Mouse (Mus musculus): Measurements from ENCODE around the gene Cd7. TPM values are rescaled to one million over a fixed set of nuclear protein-coding genes. Genes with fewer than 3 reads are reported as not detected.

The Cd7 gene
- polyA plus RNA-seq, 1 experiment from 2014 or later: 0.50 TPM

DNA sequence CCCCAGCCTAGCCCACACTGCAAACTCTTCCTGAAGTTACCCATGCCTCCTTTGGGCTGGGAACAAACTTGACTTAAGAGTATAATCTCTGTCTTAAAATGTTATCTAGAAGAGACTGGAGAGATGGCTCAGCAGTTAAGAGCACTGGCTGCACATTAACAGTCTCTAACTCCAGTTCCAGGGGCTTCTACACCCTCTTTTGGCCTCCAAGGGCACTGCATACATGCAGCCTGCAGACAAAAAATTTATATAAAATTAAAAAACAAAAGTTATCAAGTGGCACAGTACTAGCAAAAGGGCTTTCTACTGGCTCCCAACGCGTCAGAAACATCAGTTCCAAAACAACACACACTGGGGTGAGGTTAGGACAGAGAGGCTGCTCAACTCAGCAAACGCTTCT lies 51.6 kb downstream of the Cd7 start:
- ATAC-seq: no peak
- H3K27ac ChIP-seq: no peak overlapping the region
- peaks cover 30% of the 10 kb centered on the region for H3K36me3 ChIP-seq
- WGBS: 88% methylated on average over 3 of the region's 3 CpGs
- no peaks in the 10 kb centered on the region for H3K27me3 ChIP-seq
- H3K4me3 ChIP-seq (replicated peaks): no peak overlapping the region
- H3K4me1 ChIP-seq (replicated peaks): peaks cover 53% of the 10 kb centered on the region
- H3K4me2 ChIP-seq (replicated peaks): peak overlapping the region; percentile 80
- H3K9me3 ChIP-seq: no peaks in the 10 kb centered on the region
- no peak overlapping the region for H3K9ac ChIP-seq (replicated peaks)

Other genes with a start within 250 kb of the Cd7 start
- gene Dus1l, start 243.0 kb downstream of the Cd7 start, polyA plus RNA-seq (2015; fragmentation: Nextera tagmentation; extraction: Ambion mirVana): 51.4 and 55.7 TPM in 2 replicates
- gene Fasn, start 214.9 kb downstream of the Cd7 start, polyA plus RNA-seq (2015; fragmentation: Nextera tagmentation; extraction: Ambion mirVana): 83.6 and 89.2 TPM in 2 replicates
- 5.2 and 6.1 TPM in 2 replicates for gene Ccdc57, start 106.5 kb downstream of the Cd7 start, polyA plus RNA-seq (2015; fragmentation: Nextera tagmentation; extraction: Ambion mirVana)
- gene Slc16a3, start 90.9 kb downstream of the Cd7 start, polyA plus RNA-seq (2015; fragmentation: Nextera tagmentation; extraction: Ambion mirVana): 10.1 and 14.0 TPM in 2 replicates
- 152 and 161 TPM in 2 replicates for gene Csnk1d, start 48.1 kb downstream of the Cd7 start, polyA plus RNA-seq (2015; fragmentation: Nextera tagmentation; extraction: Ambion mirVana)
- not detected in 2 replicates for gene Sectm1b, start 24.2 kb upstream of the Cd7 start, polyA plus RNA-seq (2015; fragmentation: Nextera tagmentation; extraction: Ambion mirVana)
- gene Sectm1a, start 41.8 kb upstream of the Cd7 start, polyA plus RNA-seq (2015; fragmentation: Nextera tagmentation; extraction: Ambion mirVana): not detected in 2 replicates
- gene Tex19.2, start 79.3 kb upstream of the Cd7 start, polyA plus RNA-seq (2015; fragmentation: Nextera tagmentation; extraction: Ambion mirVana): not detected in 2 replicates
- gene Tex19.1, start 106.7 kb upstream of the Cd7 start, polyA plus RNA-seq (2015; fragmentation: Nextera tagmentation; extraction: Ambion mirVana): not detected in 2 replicates
- gene Uts2r, start 120.9 kb upstream of the Cd7 start, polyA plus RNA-seq (2015; fragmentation: Nextera tagmentation; extraction: Ambion mirVana): 0.15 and 0.22 TPM in 2 replicates
- gene Hexdc, start 165.0 kb upstream of the Cd7 start, polyA plus RNA-seq (2015; fragmentation: Nextera tagmentation; extraction: Ambion mirVana): 18.2 and 21.1 TPM in 2 replicates
- gene Ogfod3, start 165.3 kb upstream of the Cd7 start, polyA plus RNA-seq (2015; fragmentation: Nextera tagmentation; extraction: Ambion mirVana): 20.2 and 22.9 TPM in 2 replicates
- 42.6 and 43.8 TPM in 2 replicates for gene Cybc1, start 189.9 kb upstream of the Cd7 start, polyA plus RNA-seq (2015; fragmentation: Nextera tagmentation; extraction: Ambion mirVana)
- 105 and 108 TPM in 2 replicates for gene Narf, start 197.8 kb upstream of the Cd7 start, polyA plus RNA-seq (2015; fragmentation: Nextera tagmentation; extraction: Ambion mirVana)
- 11.9 and 13.0 TPM in 2 replicates for gene Foxk2, start 220.6 kb upstream of the Cd7 start, polyA plus RNA-seq (2015; fragmentation: Nextera tagmentation; extraction: Ambion mirVana)